Mouse (Mus musculus) kidney, adult 2 months (tissue): Measurements from ENCODE around the gene Mthfd2l. TPM values are rescaled to one million over a fixed set of nuclear protein-coding genes. Genes with fewer than 3 reads are reported as not detected.

Experiments used
- DNase-seq: peaks from one replicate; pipeline ENCODE4 v3.0.0; 2021
- H3K27ac ChIP-seq: fragments of 200-500 bp; 2 replicates; pipeline ENCODE4 v1.5.1; 2012; ENCODE audit warnings: low read depth, low read length, control low read depth, inconsistent platforms; ENCODE audit not compliant: insufficient read depth
- H3K27me3 ChIP-seq: fragments of 200-500 bp; replicated peaks from 2 replicates; pipeline ENCODE4 v1.6.1; 2012; ENCODE audit warnings: mild to moderate bottlenecking, moderate library complexity, low read length, inconsistent platforms; ENCODE audit not compliant: control insufficient read depth, insufficient read depth
- H3K36me3 ChIP-seq: fragments of 200-500 bp; 2 replicates; pipeline ENCODE4 v1.6.1; 2012; ENCODE audit warnings: mild to moderate bottlenecking, moderate library complexity, low read length, inconsistent platforms; ENCODE audit not compliant: control insufficient read depth, insufficient read depth
- H3K4me1 ChIP-seq: fragments of 200-500 bp; 2 replicates; pipeline ENCODE4 v1.6.1; 2011; ENCODE audit warnings: low read length; ENCODE audit not compliant: control insufficient read depth, insufficient read depth
- H3K4me3 ChIP-seq: fragments of 200-500 bp; 2 replicates; pipeline ENCODE4 v1.5.1; 2011; ENCODE audit warnings: mild to moderate bottlenecking, low read depth, low read length, control low read depth; ENCODE audit not compliant: insufficient read depth
- CTCF ChIP-seq: fragments of 200-500 bp; conservative IDR thresholded peaks from 2 replicates; pipeline ENCODE4 v1.5.1; 2011; ENCODE audit warnings: low read depth, mild to moderate bottlenecking, control low read depth, low read length, moderate library complexity, mixed read lengths; ENCODE audit not compliant: insufficient read depth, insufficient read length
- POLR2A ChIP-seq: fragments of 200-500 bp; IDR thresholded peaks from one replicate; pipeline ENCODE4 v1.6.1; 2011; ENCODE audit warnings: low read depth, low read length, control low read depth
- WGBS: fragments of 180-500 bp; shearing (Covaris S2); methylation state at CpG from one replicate; pipeline ENCODE4 v1.1.7; 2018; 5-methylcytosine and 5-hydroxymethylcytosine counted together
- polyA plus RNA-seq: library from polyadenylated mRNA; depleted of rRNA; stranded (reverse); fragments of >200 nt; gene quantifications from 2 replicates; pipeline ENCODE4 v1.2.3, GENCODE M21; 2012; rRNA removed

Mthfd2l gene
- polyA plus RNA-seq: 23.4 and 45.0 TPM in 2 replicates

GRCm38 (mm10) chr5:90930971-90931851 lies at the start of gene Mthfd2l:
Mthfd2l (plus strand) TSS chr5:90931117.
- DNase-seq: peak; percentile 86

GRCm38 (mm10) chr5:90881682-90882081 lies 49.2 kb upstream of the Mthfd2l start:
- Histone ChIP-seq H3K27ac (no peak overlapping the region), H3K4me1 (peaks cover 6% of the 10 kb centered on the region), H3K4me3 (no peak overlapping the region), H3K27me3 (no peaks in the 10 kb centered on the region), H3K36me3 (no peaks in the 10 kb centered on the region)
- WGBS: 76% methylated on average over 5 of the region's 5 CpGs
- no peak for TF ChIP-seq POLR2A
- TF ChIP-seq CTCF: no peak
- no peak for DNase-seq

More at GRCm38 (mm10) chr5:90930971-90931851, at the start of gene Mthfd2l:
- no peaks in the 10 kb centered on the region for H3K36me3 ChIP-seq
- WGBS: under 1% methylated on average over 78 of the region's 79 CpGs
- no peaks in the 10 kb centered on the region for H3K27me3 ChIP-seq
- H3K4me1 ChIP-seq: peaks cover 4% of the 10 kb centered on the region; the same call in 1 of the 2 replicates
- H3K27ac ChIP-seq: peak within 1 kb of the TSS; percentile 72
- H3K4me3 ChIP-seq: peak within 1 kb of the TSS; percentile 89
- TF ChIP-seq POLR2A (no peak), CTCF (peak; percentile 61)

DNA sequence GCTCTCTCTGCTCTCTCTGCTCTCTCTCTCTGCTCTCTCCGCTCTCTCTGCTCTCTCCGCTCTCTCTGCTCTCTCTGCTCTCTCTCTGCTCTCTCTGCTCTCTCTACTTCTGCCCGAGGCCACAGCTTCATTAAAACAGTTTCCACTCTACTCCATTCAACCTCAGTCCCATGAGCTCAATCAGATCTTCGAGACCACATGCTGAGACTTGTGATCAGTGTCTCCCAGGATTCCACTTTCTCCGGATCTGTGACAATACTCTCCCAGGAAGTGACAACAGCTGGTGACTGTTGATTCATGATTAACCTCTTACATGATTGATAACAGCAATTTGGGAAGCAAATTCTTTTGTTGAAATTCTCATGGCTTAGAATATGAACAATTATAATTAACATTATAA lies 48.8 kb upstream of the Mthfd2l start:
- H3K4me3 ChIP-seq: no peak overlapping the region
- no peak for DNase-seq
- H3K27ac ChIP-seq: no peak overlapping the region
- H3K36me3 ChIP-seq: no peaks in the 10 kb centered on the region
- TF ChIP-seq POLR2A (no peak), CTCF (no peak)
- no peaks in the 10 kb centered on the region for H3K27me3 ChIP-seq
- H3K4me1 ChIP-seq: peaks cover 6% of the 10 kb centered on the region
- 89% methylated on average over 5 of the region's 5 CpGs for WGBS

GRCm38 (mm10) chr5:90884628-90885242 lies 46.2 kb upstream of the Mthfd2l start:
- TF ChIP-seq POLR2A (no peak), CTCF (no peak)
- Histone ChIP-seq H3K36me3 (no peaks in the 10 kb centered on the region), H3K4me3 (no peak overlapping the region), H3K27me3 (no peaks in the 10 kb centered on the region), H3K27ac (no peak overlapping the region), H3K4me1 (peaks cover 6% of the 10 kb centered on the region)
- 30% methylated on average over 2 of the region's 2 CpGs for WGBS
- DNase-seq: peak; percentile 86

GRCm38 (mm10) chr5:90888661-90889060 lies 42.3 kb upstream of the Mthfd2l start:
- 81% methylated on average over 5 of the region's 5 CpGs for WGBS
- TF ChIP-seq CTCF (no peak), POLR2A (no peak)

DNA sequence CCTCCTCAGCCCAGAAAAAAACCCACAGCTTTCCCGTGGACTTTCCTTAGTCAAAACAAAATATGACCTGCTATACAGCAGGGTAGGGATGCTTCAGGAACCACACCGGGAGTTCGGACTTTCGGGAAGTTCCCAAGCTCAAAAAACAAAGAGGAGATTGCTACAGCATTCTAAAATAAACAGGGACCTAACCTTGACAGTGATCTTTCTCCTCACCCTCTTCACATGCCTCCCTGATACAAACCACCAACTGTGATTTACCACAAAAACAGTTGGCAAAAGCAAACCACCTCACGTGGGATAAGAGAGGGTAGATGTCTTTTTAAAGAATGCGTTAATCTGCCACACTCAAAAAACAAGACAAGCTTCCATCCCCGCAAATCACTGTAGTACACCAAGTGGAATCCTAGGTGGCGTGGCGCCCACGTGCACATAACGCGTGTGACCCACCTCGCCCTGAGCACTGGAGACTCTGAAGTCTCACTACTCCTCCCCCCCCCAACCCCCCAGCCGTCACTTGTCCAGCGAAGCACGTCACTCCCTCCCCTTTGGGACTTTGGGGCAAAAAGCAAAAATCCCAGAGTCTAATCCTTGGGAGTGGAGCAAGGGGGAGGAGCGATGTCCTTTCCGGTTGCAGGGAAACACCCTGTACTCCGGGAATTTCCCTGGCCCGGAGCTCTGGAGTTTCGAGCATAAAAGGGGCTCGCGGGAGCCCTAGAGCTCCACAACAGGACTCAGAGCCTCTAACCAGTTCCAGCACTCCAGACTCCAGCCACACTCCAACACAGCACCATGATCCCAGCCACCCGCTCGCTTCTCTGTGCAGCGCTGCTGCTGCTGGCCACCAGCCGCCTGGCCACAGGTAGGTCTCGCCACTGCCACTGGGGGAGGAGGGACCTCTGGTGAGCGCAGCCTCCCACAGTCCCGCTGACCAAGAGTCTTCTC lies 40.1 kb upstream of the Mthfd2l start, which contains the start of gene Cxcl1:
Gene Cxcl1, plus strand, starts transcription at position 723 of the 945 bp plus-strand sequence.
- H3K4me3 ChIP-seq: peak within 1 kb of the TSS; percentile 54
- no peaks in the 10 kb centered on the region for H3K27me3 ChIP-seq
- TF ChIP-seq CTCF (peak; percentile 47), POLR2A (no peak)
- peak within 1 kb of the TSS; percentile 3; the same call in 1 of the 2 replicates for H3K27ac ChIP-seq
- WGBS: 3% methylated on average over 30 of the region's 30 CpGs
- H3K36me3 ChIP-seq: no peaks in the 10 kb centered on the region
- H3K4me1 ChIP-seq: no peaks in the 10 kb centered on the region
- peak; percentile 77 for DNase-seq

More at GRCm38 (mm10) chr5:90888661-90889060, 42.3 kb upstream of the Mthfd2l start:
- H3K4me1 ChIP-seq: no peaks in the 10 kb centered on the region; the same call in 1 of the 2 replicates
- no peaks in the 10 kb centered on the region for H3K36me3 ChIP-seq
- no peaks in the 10 kb centered on the region for H3K27me3 ChIP-seq
- DNase-seq: no peak
- no peak overlapping the region for H3K27ac ChIP-seq
- no peak overlapping the region for H3K4me3 ChIP-seq

DNA sequence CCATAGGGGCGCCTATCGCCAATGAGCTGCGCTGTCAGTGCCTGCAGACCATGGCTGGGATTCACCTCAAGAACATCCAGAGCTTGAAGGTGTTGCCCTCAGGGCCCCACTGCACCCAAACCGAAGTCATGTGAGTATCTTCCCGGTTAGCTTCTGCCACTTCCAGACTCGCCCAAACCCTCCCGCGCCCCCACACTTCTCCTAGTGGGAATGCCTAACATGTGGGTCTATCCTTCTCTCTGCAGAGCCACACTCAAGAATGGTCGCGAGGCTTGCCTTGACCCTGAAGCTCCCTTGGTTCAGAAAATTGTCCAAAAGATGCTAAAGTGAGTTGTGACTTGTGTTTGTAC lies 39.5 kb upstream of the Mthfd2l start:
- Histone ChIP-seq H3K27me3 (no peaks in the 10 kb centered on the region), H3K27ac (peak overlapping the region; percentile 3; the same call in 1 of the 2 replicates), H3K4me1 (no peaks in the 10 kb centered on the region), H3K4me3 (peak overlapping the region; percentile 54), H3K36me3 (no peaks in the 10 kb centered on the region)
- no peak for TF ChIP-seq CTCF
- TF ChIP-seq POLR2A: no peak
- WGBS: 25% methylated on average over 10 of the region's 10 CpGs
- no peak for DNase-seq
